Mouse (Mus musculus) splenic B cell, adult 2 months (primary cell): ENCODE measurements around the gene Insl6.
A peak's percentile ranks its signal among the peaks of the same experiment; 100 is the strongest.

ENCODE experiments used
- DNase-seq: peaks from one replicate; pipeline ENCODE4 v3.0.0-alpha.2; 2011; ENCODE audit warnings: low read depth, low spot score
- H3K27me3 ChIP-seq: 2 replicates; pipeline ENCODE4 v1.6.1; 2012; ENCODE audit warnings: mild to moderate bottlenecking, low read length, moderate library complexity, mixed read lengths; ENCODE audit not compliant: control insufficient read depth, poor library complexity, insufficient read depth, severe bottlenecking
- H3K36me3 ChIP-seq: 2 replicates; pipeline ENCODE4 v1.6.1; 2012; ENCODE audit warnings: mild to moderate bottlenecking, low read length, moderate library complexity, mixed read lengths; ENCODE audit not compliant: control insufficient read depth, poor library complexity, insufficient read depth, severe bottlenecking

Insl6 gene

GRCm38 (mm10) chr19:29278944-29279587 is 46.1 kb downstream of the Insl6 start:
- H3K36me3 ChIP-seq = peaks cover 16% of the 10 kb centered on the region
- DNase-seq = no peak
- H3K27me3 ChIP-seq = no peaks in the 10 kb centered on the region

DNA sequence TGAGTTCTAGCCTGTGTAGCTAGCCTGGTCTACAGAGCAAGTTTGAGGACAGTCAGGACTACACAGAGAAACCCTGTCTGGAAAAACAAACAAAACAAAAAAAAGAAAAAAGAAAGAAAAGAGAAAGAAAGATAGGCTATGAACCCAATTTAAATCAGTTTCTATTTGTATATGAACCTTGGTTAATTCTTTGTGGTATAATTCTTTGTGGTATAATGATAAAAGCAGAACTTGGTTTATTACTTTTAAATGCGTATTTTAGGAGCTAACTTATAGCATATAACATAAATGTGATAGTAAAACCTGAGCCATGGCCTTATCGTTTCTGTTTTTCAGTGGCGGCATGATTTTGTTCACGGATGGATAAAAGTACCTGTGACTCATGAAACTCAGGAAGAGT is 48.7 kb downstream of the Insl6 start:
- DNase-seq = no peak
- H3K27me3 ChIP-seq = no peaks in the 10 kb centered on the region
- peaks cover 10% of the 10 kb centered on the region; the same call in 1 of the 2 replicates for H3K36me3 ChIP-seq

DNA sequence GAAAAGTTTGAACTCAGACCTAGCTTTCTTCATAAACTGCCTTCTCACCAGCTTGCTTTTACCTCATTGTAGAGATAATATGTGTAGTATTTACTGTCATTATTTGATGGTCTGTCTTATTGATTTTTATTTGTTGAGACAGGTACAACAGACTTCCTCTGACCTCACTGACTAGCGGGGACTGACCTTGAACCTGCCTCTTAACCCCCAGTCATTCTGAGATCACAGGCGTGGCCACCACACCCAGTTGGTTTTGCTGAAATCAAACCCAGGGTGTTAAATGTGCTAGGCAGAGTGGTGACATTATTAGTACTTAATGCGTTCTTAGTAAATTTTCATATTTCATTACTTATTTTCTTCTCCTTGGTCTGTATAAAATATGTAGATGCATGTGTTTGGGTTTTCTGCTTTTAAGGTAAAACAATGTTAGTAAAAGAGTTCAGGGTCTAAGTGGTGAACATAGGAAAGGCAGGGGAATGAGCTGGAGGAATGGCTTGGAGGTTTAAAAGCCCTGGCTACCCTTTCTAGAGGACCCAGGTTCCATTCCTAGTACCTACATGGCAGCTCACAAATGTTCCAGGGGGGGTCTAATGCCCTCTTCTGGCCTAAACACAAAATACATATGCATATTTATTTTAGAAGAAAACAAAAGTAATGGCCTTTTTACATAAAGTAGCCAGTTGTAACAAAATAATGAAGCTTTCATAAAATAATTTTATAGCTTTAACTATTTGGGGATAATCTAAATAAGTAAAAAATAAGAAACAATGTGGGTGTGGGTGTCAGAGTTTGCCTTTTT is 52.9 kb downstream of the Insl6 start:
- Histone ChIP-seq H3K36me3 (peaks cover 8% of the 10 kb centered on the region; the same call in 1 of the 2 replicates), H3K27me3 (no peaks in the 10 kb centered on the region)
- DNase-seq = peak; percentile 56
